Mouse (Mus musculus) lung, embryonic 15.5 days (tissue): ENCODE data around the gene Phf7. TPM values are rescaled to one million over a fixed set of nuclear protein-coding genes. Genes with fewer than 3 reads are reported as not detected.

Source experiments
- ATAC-seq: fragments of 200-750 bp; cut with Nextera tagmentation; 2 replicates; pipeline ENCODE4 v1.8.0; 2017; ENCODE audit warnings: moderate number of reproducible peaks, borderline replicate concordance; ENCODE audit not compliant: low FRiP score, low TSS enrichment; ENCODE audit errors: extremely low read depth
- H3K27ac ChIP-seq: fragments of 300-500 bp; sonication (generic); 2 replicates; pipeline ENCODE4 v1.5.1; 2015; ENCODE audit warnings: moderate library complexity, mild to moderate bottlenecking, inconsistent platforms
- H3K27me3 ChIP-seq: fragments of 300-500 bp; sonication (generic); 2 replicates; pipeline ENCODE4 v1.6.1; 2015; ENCODE audit warnings: inconsistent platforms
- H3K36me3 ChIP-seq: fragments of 300-500 bp; sonication (generic); 2 replicates; pipeline ENCODE4 v1.6.1; 2015; ENCODE audit warnings: inconsistent platforms
- H3K4me1 ChIP-seq: fragments of 300-500 bp; sonication (generic); 2 replicates; pipeline ENCODE4 v1.6.1; 2015; ENCODE audit warnings: inconsistent platforms
- H3K4me2 ChIP-seq: fragments of 300-500 bp; sonication (generic); 2 replicates; pipeline ENCODE4 v1.6.1; 2015; ENCODE audit warnings: inconsistent platforms, mild to moderate bottlenecking, moderate library complexity
- H3K4me3 ChIP-seq: fragments of 300-500 bp; sonication (generic); 2 replicates; pipeline ENCODE4 v1.5.1; 2015; ENCODE audit warnings: mild to moderate bottlenecking, inconsistent platforms
- H3K9ac ChIP-seq: fragments of 300-500 bp; sonication (generic); 2 replicates; pipeline ENCODE4 v1.6.1; 2015; ENCODE audit warnings: inconsistent platforms
- H3K9me3 ChIP-seq: fragments of 300-500 bp; sonication (generic); 2 replicates; pipeline ENCODE4 v1.6.1; 2016; ENCODE audit warnings: inconsistent platforms
- WGBS: fragments of 180-500 bp; shearing (Covaris S2); methylation state at CpG from one replicate; pipeline ENCODE4 v1.1.7; 2015; 5-methylcytosine and 5-hydroxymethylcytosine counted together
- polyA plus RNA-seq: library from polyadenylated mRNA; unstranded; fragments of >200 nt; fragmentation: Nextera tagmentation; extraction: Ambion mirVana; gene quantifications from 2 replicates; pipeline ENCODE4 v1.2.1, GENCODE M21; 2015

Phf7 gene
- 13.2 and 14.8 TPM in 2 replicates for polyA plus RNA-seq

DNA sequence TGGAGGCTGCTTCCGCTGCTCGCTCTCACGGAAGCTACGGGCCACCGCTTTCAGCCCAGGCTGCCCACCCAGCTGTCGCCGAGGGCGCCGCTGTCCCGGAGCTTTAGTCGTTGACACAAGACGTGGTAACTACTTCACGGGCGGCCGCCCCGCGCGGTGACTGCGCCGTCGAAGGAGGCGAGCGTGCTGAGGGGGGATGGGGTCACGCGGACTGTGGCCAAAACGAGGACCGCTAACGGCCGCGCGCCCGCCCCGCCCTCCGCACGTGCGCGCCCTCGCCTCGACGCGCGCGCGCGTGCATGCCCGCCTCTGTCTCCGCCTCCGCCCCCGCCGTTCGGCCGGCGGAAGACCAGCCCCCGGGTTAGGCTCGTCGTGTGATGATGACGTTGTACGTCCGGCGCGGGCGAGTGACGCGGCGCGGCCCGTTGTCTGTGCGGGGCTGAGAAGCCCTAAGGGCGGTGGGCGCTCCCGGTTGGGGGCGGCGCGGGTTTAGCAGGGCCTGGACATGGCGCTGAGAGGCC is at the start of gene Phf7, which contains the start of gene Bap1:
Gene Phf7, minus strand, starts transcription at position 234 of the 521 bp plus-strand sequence.
Gene Bap1, plus strand, starts transcription at position 367 of the 521 bp plus-strand sequence.
- peak; percentile 94 for ATAC-seq
- peak within 1 kb of the TSS; percentile 100 for H3K9ac ChIP-seq
- H3K4me3 ChIP-seq: peak within 1 kb of the TSS; percentile 100
- no peaks in the 10 kb centered on the region for H3K9me3 ChIP-seq
- peaks cover 17% of the 10 kb centered on the region for H3K4me1 ChIP-seq
- no peaks in the 10 kb centered on the region for H3K27me3 ChIP-seq
- peak within 1 kb of the TSS; percentile 97 for H3K27ac ChIP-seq
- under 1% methylated on average over 60 of the region's 75 CpGs for WGBS
- peaks cover 35% of the 10 kb centered on the region for H3K36me3 ChIP-seq
- peak within 1 kb of the TSS; percentile 80 for H3K4me2 ChIP-seq

DNA sequence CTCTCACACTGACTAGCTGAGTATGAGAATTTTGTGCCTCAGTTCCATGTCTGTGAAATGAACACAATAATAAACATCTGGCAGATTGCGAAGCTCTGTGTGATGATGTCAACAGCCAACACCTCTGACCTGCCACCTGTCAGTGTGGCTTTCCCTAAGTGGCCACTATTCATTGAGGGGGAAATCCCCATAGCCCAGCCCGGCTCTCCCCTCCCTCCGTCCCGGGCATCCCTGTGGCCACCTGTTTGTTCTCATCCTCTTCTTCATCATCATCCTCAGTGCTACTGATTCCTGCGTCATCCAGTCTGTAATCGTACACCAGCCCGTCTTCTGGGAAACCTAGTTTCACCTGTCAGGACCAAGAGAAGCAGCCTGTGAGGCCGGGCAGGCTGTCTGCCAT is 34.6 kb upstream of the Phf7 start:
- Histone ChIP-seq H3K4me2 (no peak overlapping the region), H3K9me3 (no peaks in the 10 kb centered on the region), H3K36me3 (no peaks in the 10 kb centered on the region), H3K4me3 (no peak overlapping the region), H3K9ac (no peak overlapping the region), H3K4me1 (no peaks in the 10 kb centered on the region), H3K27me3 (no peaks in the 10 kb centered on the region), H3K27ac (no peak overlapping the region)
- 66% methylated on average over 8 of the region's 8 CpGs for WGBS
- no peak for ATAC-seq

DNA sequence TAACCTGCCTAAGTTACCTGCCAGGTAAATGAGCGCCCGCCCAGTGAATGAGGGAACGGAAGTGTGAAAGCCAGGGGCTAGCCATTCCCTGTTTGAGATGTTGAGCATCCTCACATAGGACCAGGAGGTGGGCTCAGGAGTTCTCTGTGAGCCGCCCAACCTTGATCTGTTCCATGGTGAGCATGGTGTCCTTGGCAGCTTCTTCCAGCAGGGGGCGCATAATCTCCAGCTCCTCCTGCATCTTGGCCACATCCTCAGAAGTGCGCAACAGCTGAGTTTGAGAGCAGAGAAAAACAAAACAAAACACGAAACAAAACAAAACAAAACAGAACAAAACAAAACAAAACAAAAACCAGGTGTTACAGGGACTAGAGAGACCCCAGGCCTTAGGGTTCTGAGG is 21.0 kb upstream of the Phf7 start:
- peaks cover 12% of the 10 kb centered on the region; the same call in 1 of the 2 replicates for H3K4me1 ChIP-seq
- H3K27ac ChIP-seq: no peak overlapping the region
- ATAC-seq: no peak
- H3K9me3 ChIP-seq: no peaks in the 10 kb centered on the region
- 19% methylated on average over 7 of the region's 7 CpGs for WGBS
- H3K27me3 ChIP-seq: no peaks in the 10 kb centered on the region
- H3K36me3 ChIP-seq: no peaks in the 10 kb centered on the region
- H3K4me3 ChIP-seq: no peak overlapping the region
- H3K9ac ChIP-seq: no peak overlapping the region
- H3K4me2 ChIP-seq: no peak overlapping the region

GRCm38 (mm10) chr14:31271121-31271520 is 20.0 kb upstream of the Phf7 start:
- WGBS: 93% methylated on average over 6 of the region's 6 CpGs
- peaks cover 12% of the 10 kb centered on the region; the same call in 1 of the 2 replicates for H3K4me1 ChIP-seq
- ATAC-seq: no peak

DNA sequence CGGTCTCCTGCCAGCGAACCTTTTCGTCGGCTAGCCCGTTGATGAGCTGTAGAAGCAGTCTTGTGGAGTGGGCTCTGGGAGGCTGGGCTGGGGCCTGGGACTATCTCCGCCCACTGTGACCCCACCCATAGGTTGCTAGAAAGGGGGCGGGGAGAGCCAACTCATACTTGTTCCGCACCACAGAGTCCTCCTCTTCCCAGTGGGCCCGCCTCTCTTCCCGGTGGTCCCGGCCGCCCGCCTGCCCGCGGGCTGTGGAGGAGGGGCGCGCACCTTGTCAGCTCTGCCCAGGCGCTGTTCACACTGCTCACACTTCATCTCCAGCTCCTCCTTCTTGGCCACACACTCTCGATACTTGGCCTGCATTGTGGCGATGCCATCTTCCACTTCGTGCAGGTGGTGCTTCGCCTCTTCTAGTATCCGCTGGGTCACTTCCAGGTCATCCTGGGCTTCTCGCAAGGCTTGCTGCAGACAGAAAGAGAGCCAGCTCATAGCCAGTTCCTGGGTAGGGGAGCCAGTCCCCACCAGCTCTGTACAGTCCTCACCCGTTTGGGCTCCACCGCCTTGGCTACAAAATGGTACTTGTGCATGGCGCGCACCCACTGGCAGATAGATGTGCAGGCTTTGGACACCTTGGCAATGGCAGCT is 18.5 kb upstream of the Phf7 start:
- ATAC-seq: peak; percentile 83

More at GRCm38 (mm10) chr14:31271121-31271520, 20.0 kb upstream of the Phf7 start:
- H3K36me3 ChIP-seq: no peaks in the 10 kb centered on the region
- no peak overlapping the region for H3K4me2 ChIP-seq
- H3K27ac ChIP-seq: no peak overlapping the region
- H3K9me3 ChIP-seq: no peaks in the 10 kb centered on the region
- no peak overlapping the region for H3K9ac ChIP-seq
- H3K4me3 ChIP-seq: no peak overlapping the region
- H3K27me3 ChIP-seq: no peaks in the 10 kb centered on the region

DNA sequence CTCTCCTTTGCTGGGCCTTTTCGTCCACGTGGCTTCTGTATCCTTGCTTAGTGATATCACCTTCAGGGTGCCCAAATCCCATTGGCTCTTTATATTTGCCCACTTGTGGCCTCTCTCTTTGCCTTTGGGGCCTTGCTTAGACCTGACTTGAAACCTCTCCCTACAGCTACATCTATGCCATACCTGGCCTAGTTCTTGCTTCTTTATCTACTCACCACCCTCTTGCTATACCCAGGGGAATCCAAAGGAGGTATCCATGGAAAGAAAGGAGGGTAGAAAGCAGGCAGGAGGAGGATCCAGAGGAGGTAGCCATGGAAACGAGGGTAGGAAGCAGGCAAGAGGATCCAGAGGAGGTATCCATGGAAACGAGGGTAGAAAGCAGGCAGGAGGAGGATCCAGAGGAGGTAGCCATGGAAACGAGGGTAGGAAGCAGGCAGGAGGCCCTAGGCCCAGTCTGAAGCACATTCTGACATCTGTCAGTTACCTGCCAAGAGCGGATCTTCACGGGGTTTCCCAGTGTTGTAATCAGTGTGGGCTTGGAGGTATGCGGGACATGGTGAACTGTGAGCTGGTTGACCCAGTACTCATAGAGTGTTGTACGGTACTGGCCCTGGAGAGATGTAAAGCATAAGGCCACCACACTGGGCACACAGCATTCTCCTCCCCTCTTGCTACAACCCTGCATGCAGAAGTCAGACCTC is 17.3 kb upstream of the Phf7 start:
- no peak overlapping the region for H3K4me3 ChIP-seq
- WGBS: 66% methylated on average over 9 of the region's 9 CpGs
- H3K27ac ChIP-seq: no peak overlapping the region
- H3K4me2 ChIP-seq: peak overlapping the region; percentile 69; the same call in 1 of the 2 replicates
- H3K9me3 ChIP-seq: no peaks in the 10 kb centered on the region
- ATAC-seq: no peak
- H3K9ac ChIP-seq: no peak overlapping the region
- peaks cover 12% of the 10 kb centered on the region; the same call in 1 of the 2 replicates for H3K4me1 ChIP-seq
- H3K36me3 ChIP-seq: no peaks in the 10 kb centered on the region
- no peaks in the 10 kb centered on the region for H3K27me3 ChIP-seq

More for the DNA sequence above, 18.5 kb upstream of the Phf7 start:
- 15% methylated on average over 25 of the region's 28 CpGs for WGBS
- no peaks in the 10 kb centered on the region for H3K36me3 ChIP-seq
- H3K27me3 ChIP-seq: no peaks in the 10 kb centered on the region
- H3K9me3 ChIP-seq: no peaks in the 10 kb centered on the region
- peak overlapping the region; percentile 69 for H3K4me2 ChIP-seq
- H3K4me1 ChIP-seq: peaks cover 12% of the 10 kb centered on the region; the same call in 1 of the 2 replicates
- H3K27ac ChIP-seq: 0 out of 2 replicates have a peak overlapping the region, but pooled peaks have one; percentile 20
- peak overlapping the region; percentile 17; the same call in 1 of the 2 replicates for H3K9ac ChIP-seq
- H3K4me3 ChIP-seq: peak overlapping the region; percentile 37

DNA sequence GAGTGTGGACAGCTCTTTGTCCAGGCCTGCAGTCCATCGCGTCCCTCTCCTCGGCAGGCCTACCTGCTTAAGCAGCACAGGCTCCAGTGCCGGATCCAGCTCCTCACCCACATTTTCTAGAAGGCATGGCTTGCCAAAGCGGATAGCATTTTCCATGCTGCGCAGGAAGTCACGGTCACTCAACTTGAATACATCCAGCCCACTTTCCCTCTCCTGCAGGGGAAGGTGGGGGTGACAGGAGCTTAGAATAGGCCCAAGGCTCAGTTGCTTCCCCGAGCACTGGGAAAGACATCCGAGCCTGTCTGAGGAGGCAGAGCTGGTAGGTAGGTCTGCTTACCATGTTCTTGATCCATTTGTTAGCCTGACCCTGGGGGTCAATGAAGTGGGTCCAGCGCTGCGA is 16.5 kb upstream of the Phf7 start:
- Histone ChIP-seq H3K36me3 (no peaks in the 10 kb centered on the region), H3K4me2 (no peak overlapping the region), H3K9me3 (no peaks in the 10 kb centered on the region), H3K4me1 (peaks cover 12% of the 10 kb centered on the region; the same call in 1 of the 2 replicates), H3K27me3 (no peaks in the 10 kb centered on the region), H3K27ac (no peak overlapping the region), H3K4me3 (no peak overlapping the region), H3K9ac (no peak overlapping the region)
- ATAC-seq: no peak
- 76% methylated on average over 11 of the region's 11 CpGs for WGBS

DNA sequence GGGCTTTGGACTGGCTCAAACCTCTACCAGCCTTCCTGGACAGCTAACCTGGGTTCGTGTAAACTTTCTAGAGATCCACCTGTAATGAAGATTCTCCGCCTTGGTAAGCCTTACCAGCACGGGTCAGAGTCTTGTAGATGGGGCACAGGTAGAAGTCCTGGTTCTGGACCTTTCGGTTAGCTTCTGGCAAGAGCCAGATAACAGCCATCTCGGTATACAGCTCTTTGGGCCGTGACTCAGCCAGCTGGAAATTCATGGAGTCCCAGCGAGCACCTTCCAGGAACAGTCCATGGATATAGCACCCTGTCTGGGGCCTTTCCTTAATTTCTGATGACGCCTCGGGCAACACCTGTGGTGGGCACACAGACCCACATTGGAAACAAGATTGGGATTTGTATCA is 9.8 kb upstream of the Phf7 start:
- no peaks in the 10 kb centered on the region for H3K4me1 ChIP-seq
- H3K4me2 ChIP-seq: no peak overlapping the region
- H3K9me3 ChIP-seq: no peaks in the 10 kb centered on the region
- H3K9ac ChIP-seq: no peak overlapping the region
- H3K27me3 ChIP-seq: no peaks in the 10 kb centered on the region
- peaks cover 57% of the 10 kb centered on the region for H3K36me3 ChIP-seq
- no peak for ATAC-seq
- WGBS: 88% methylated on average over 9 of the region's 9 CpGs
- H3K27ac ChIP-seq: no peak overlapping the region
- no peak overlapping the region for H3K4me3 ChIP-seq

DNA sequence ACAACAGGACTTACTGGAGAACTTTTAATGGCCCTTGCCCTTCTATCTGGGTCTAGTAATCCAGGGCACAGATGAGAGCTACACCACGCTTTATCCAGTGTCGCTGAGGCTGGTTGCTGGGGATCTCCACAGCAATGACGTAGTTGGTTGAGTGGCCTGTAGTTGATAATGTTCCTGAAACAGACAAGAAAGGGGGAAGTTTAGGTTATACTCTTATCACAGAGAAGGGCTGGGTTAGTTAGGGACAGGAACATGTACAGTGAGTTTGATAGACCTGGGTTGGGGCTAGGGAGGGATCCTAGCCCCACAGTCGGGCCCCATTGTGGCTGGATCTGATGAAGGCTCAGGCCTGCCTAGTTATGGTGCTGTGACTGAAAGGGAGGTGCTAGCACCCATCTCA is 9.3 kb upstream of the Phf7 start:
- Histone ChIP-seq H3K27ac (no peak overlapping the region), H3K4me1 (no peaks in the 10 kb centered on the region), H3K9me3 (no peaks in the 10 kb centered on the region), H3K27me3 (no peaks in the 10 kb centered on the region), H3K36me3 (peaks cover 63% of the 10 kb centered on the region), H3K4me2 (no peak overlapping the region), H3K9ac (no peak overlapping the region), H3K4me3 (no peak overlapping the region)
- WGBS: 92% methylated on average over 4 of the region's 4 CpGs
- ATAC-seq: no peak

DNA sequence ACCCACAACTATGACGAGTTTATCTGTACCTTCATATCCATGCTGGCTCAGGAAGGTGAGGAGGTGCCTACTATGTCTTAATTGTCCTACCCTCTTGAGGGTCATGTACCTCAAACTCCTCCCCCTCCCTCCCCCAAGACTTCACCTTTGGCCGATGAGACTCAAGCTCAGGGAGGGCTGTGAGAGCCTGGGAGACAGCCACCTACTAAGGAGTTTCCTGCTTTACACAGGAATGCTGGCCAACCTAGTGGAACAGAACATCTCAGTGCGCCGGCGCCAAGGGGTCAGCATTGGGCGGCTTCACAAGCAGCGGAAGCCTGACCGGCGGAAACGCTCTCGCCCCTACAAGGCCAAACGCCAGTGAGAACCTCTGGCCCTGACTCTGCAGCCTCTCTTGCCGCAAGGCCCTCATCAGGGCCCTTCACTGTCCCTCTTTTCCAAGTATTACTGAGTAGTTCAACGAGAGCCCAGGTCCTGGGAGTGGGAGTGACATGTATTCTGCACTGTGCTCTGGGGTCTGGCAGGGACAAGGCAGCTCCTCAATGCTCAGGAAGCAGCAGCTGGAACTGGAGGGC is 7.4 kb upstream of the Phf7 start:
- H3K27ac ChIP-seq: no peak overlapping the region
- H3K4me2 ChIP-seq: no peak overlapping the region
- WGBS: 88% methylated on average over 14 of the region's 14 CpGs
- H3K9ac ChIP-seq: no peak overlapping the region
- H3K27me3 ChIP-seq: no peaks in the 10 kb centered on the region
- no peak for ATAC-seq
- H3K9me3 ChIP-seq: no peaks in the 10 kb centered on the region
- H3K4me1 ChIP-seq: no peaks in the 10 kb centered on the region
- no peak overlapping the region for H3K4me3 ChIP-seq
- peaks cover 81% of the 10 kb centered on the region for H3K36me3 ChIP-seq

DNA sequence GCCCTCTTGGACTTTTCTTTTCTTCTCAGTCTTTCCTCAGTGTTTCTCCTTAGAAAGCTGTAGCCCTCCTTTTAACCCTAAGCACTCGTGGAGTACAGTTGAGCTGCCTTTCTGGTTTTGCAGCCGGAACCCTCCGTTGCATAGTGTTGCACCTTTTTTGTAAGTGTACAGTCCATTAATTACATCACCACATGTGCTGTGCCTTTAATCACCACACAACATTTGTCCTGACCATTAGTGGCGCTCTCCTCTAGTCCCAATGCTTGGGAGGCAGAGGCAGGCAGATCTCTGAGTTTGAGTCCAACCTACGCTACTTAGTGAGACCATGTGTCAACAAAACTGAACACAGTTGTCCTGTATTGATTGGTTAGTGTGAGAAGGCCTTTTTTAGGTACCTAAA is 974 bp upstream of the Phf7 start:
- Histone ChIP-seq H3K27me3 (no peaks in the 10 kb centered on the region), H3K4me2 (peak overlapping the region; percentile 80), H3K36me3 (peaks cover 44% of the 10 kb centered on the region), H3K9ac (peak overlapping the region; percentile 100), H3K4me3 (peak overlapping the region; percentile 100), H3K4me1 (peaks cover 17% of the 10 kb centered on the region), H3K27ac (no peak overlapping the region), H3K9me3 (no peaks in the 10 kb centered on the region)
- no peak for ATAC-seq
- 78% methylated on average over 5 of the region's 5 CpGs for WGBS
